Mouse (Mus musculus): ENCODE measurements around the gene Gjc2. TPM values are rescaled to one million over a fixed set of nuclear protein-coding genes. Genes with fewer than 3 reads are reported as not detected.

Gene Gjc2
- total and polyA plus RNA-seq, 3 experiments = not detected

DNA sequence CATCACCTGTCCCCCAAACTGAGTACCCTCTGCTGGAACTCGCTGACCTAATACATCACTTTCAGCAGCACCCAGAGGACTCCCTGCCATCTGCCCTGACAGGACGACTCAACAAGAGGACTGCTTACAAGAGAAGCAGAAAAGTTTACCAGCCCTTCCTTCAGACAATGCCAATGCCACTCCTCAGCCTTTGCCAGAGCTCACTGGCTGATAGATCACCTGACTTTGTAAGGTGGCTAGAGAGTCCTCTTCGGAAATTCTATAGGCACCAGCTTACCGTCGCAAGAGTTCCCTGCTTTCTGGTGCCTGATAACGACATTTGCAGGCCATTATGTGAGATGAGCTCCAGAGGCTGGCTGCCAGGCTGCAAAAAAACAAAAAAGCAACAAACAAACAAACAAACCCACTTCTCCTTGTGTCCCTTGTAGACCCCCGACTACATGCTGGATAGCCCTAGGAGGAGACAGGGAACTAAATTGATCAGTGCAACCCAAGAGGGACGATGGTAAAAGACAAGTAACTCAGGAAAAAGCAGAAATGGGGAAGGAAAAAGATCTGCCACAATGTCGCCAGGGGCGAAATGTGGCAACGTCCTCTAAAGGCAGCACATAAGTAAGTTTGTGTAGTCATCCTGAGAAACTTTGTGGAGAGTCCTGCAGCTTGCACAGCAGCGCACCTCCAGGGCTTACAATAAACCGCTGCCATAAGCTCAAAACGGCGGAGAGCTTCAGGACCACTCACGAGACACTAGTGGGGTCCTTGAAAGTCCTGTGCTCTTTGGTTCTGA is 18.4 kb upstream of the Gjc2 start:
- peak overlapping the region; percentile 80 for H3K4me3 ChIP-seq (ENCODE audit: low read depth, low read length)
- H3K9me3 ChIP-seq (replicated peaks) = no peaks in the 10 kb centered on the region
- ATAC-seq (ENCODE audit: extremely low read depth, insufficient number of reproducible peaks, low FRiP score, poor library complexity, severe bottlenecking) (0 out of 2 replicates have a peak, but pooled peaks have one; percentile 45), DNase-seq (ENCODE audit: low spot score) (peak; percentile 43)
- H3K36me3 ChIP-seq (replicated peaks) = peaks cover 49% of the 10 kb centered on the region
- no peak for TF ChIP-seq TAL1 (conservative IDR thresholded peaks at IDR 0.05; ENCODE audit: low read depth, low read length)
- TF ChIP-seq CTCF (IDR thresholded peaks at IDR 0.05; ENCODE audit: low read depth, low read length) = no peak
- no peak for TF ChIP-seq GATA2 (IDR thresholded peaks at IDR 0.05; ENCODE audit: borderline replicate concordance, low read depth, low read length)
- TF ChIP-seq POLR2AphosphoS5 (IDR thresholded peaks at IDR 0.05; ENCODE audit: insufficient replicate concordance, low read depth, low read length) = no peak
- TF ChIP-seq GATA1 (IDR thresholded peaks at IDR 0.05; ENCODE audit: borderline replicate concordance, low read length) = no peak
- H3K4me1 ChIP-seq (ENCODE audit: insufficient read depth, low read depth, low read length) = peaks cover 18% of the 10 kb centered on the region
- H3K27me3 ChIP-seq (ENCODE audit: insufficient read depth, low read length) = no peaks in the 10 kb centered on the region

GRCm38 (mm10) chr11:59196230-59196629 is 13.2 kb upstream of the Gjc2 start:
- no peak for TF ChIP-seq POLR2AphosphoS5 (IDR thresholded peaks at IDR 0.05; ENCODE audit: insufficient replicate concordance, low read depth, low read length)
- ATAC-seq (ENCODE audit: extremely low read depth, insufficient number of reproducible peaks, low FRiP score, poor library complexity, severe bottlenecking) (no peak), DNase-seq (ENCODE audit: low spot score) (no peak)
- peaks cover 13% of the 10 kb centered on the region for H3K4me1 ChIP-seq (ENCODE audit: insufficient read depth, low read depth, low read length)
- peaks cover 3% of the 10 kb centered on the region for H3K27me3 ChIP-seq (ENCODE audit: insufficient read depth, low read length)
- no peaks in the 10 kb centered on the region for H3K9me3 ChIP-seq (replicated peaks)
- peaks cover 22% of the 10 kb centered on the region for H3K36me3 ChIP-seq (replicated peaks)
- H3K4me3 ChIP-seq (ENCODE audit: low read depth, low read length) = no peak overlapping the region

DNA sequence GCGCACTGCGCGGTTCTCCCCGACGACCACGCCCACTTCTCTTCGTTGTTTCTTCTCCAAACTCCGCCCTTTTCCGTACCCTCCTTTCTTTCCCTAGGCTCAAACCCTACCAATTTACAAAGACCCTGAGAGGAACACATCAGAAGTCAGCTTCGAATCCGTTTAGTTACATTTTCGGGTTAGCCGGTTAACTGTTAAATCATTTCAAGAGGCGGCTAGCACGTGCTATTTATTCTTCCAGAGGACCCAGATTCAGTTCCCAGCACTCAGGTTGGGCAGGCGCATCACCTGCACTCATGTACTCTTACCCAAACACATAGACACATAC is 9.0 kb upstream of the Gjc2 start, which contains the start of gene Guk1:
Gene Guk1 (minus strand): TSS at position 154 of the 328 bp plus-strand sequence.
- DNase-seq (ENCODE audit: low spot score) (no peak), ATAC-seq (ENCODE audit: extremely low read depth, insufficient number of reproducible peaks, low FRiP score, poor library complexity, severe bottlenecking) (no peak)
- Histone ChIP-seq H3K4me1 (ENCODE audit: insufficient read depth, low read depth, low read length) (peaks cover 36% of the 10 kb centered on the region), H3K36me3 (replicated peaks) (peaks cover 33% of the 10 kb centered on the region), H3K9me3 (replicated peaks) (no peaks in the 10 kb centered on the region), H3K27me3 (ENCODE audit: insufficient read depth, low read length) (peaks cover 3% of the 10 kb centered on the region), H3K4me3 (ENCODE audit: low read depth, low read length) (peak within 1 kb of the TSS; percentile 80)
- TF ChIP-seq CTCF (IDR thresholded peaks at IDR 0.05; ENCODE audit: low read depth, low read length) (no peak), GATA2 (IDR thresholded peaks at IDR 0.05; ENCODE audit: borderline replicate concordance, low read depth, low read length) (no peak), TAL1 (conservative IDR thresholded peaks at IDR 0.05; ENCODE audit: low read depth, low read length) (no peak), GATA1 (IDR thresholded peaks at IDR 0.05; ENCODE audit: borderline replicate concordance, low read length) (no peak), POLR2AphosphoS5 (IDR thresholded peaks at IDR 0.05; ENCODE audit: insufficient replicate concordance, low read depth, low read length) (no peak)

GRCm38 (mm10) chr11:59191231-59192058 is 8.4 kb upstream of the Gjc2 start:
- Histone ChIP-seq H3K4me3 (ENCODE audit: low read depth, low read length) (peak overlapping the region; percentile 80), H3K36me3 (replicated peaks) (peaks cover 39% of the 10 kb centered on the region), H3K27me3 (ENCODE audit: insufficient read depth, low read length) (peaks cover 3% of the 10 kb centered on the region), H3K4me1 (ENCODE audit: insufficient read depth, low read depth, low read length) (peaks cover 38% of the 10 kb centered on the region), H3K9me3 (replicated peaks) (no peaks in the 10 kb centered on the region)
- ATAC-seq (ENCODE audit: extremely low read depth, insufficient number of reproducible peaks, low FRiP score, poor library complexity, severe bottlenecking) (peak; percentile 78), DNase-seq (ENCODE audit: low spot score) (peak; percentile 86)
- no peak for TF ChIP-seq CTCF (IDR thresholded peaks at IDR 0.05; ENCODE audit: low read depth, low read length)
- no peak for TF ChIP-seq GATA2 (IDR thresholded peaks at IDR 0.05; ENCODE audit: borderline replicate concordance, low read depth, low read length)
- no peak for TF ChIP-seq POLR2AphosphoS5 (IDR thresholded peaks at IDR 0.05; ENCODE audit: insufficient replicate concordance, low read depth, low read length)

GRCm38 (mm10) chr11:59187706-59188105 is 4.7 kb upstream of the Gjc2 start:
- TF ChIP-seq GATA2 (IDR thresholded peaks at IDR 0.05; ENCODE audit: borderline replicate concordance, low read depth, low read length) (no peak), CTCF (IDR thresholded peaks at IDR 0.05; ENCODE audit: low read depth, low read length) (no peak), GATA1 (IDR thresholded peaks at IDR 0.05; ENCODE audit: borderline replicate concordance, low read length) (no peak), POLR2AphosphoS5 (IDR thresholded peaks at IDR 0.05; ENCODE audit: insufficient replicate concordance, low read depth, low read length) (no peak), TAL1 (conservative IDR thresholded peaks at IDR 0.05; ENCODE audit: low read depth, low read length) (no peak)
- DNase-seq (ENCODE audit: low spot score) (no peak), ATAC-seq (ENCODE audit: extremely low read depth, insufficient number of reproducible peaks, low FRiP score, poor library complexity, severe bottlenecking) (no peak)
- no peaks in the 10 kb centered on the region for H3K9me3 ChIP-seq (replicated peaks)
- H3K36me3 ChIP-seq (replicated peaks) = peaks cover 76% of the 10 kb centered on the region
- H3K4me3 ChIP-seq (ENCODE audit: low read depth, low read length) = no peak overlapping the region
- H3K4me1 ChIP-seq (ENCODE audit: insufficient read depth, low read depth, low read length) = peaks cover 50% of the 10 kb centered on the region
- no peaks in the 10 kb centered on the region for H3K27me3 ChIP-seq (ENCODE audit: insufficient read depth, low read length)

- Histone ChIP-seq H3K36me3 (replicated peaks) (peaks cover 88% of the 10 kb centered on the region), H3K27me3 (ENCODE audit: insufficient read depth, low read length) (no peaks in the 10 kb centered on the region), H3K4me3 (ENCODE audit: low read depth, low read length) (no peak overlapping the region), H3K4me1 (ENCODE audit: insufficient read depth, low read depth, low read length) (peaks cover 46% of the 10 kb centered on the region), H3K9me3 (replicated peaks) (no peaks in the 10 kb centered on the region)
- ATAC-seq (ENCODE audit: extremely low read depth, insufficient number of reproducible peaks, low FRiP score, poor library complexity, severe bottlenecking) (no peak), DNase-seq (ENCODE audit: low spot score) (no peak)
- TF ChIP-seq GATA2 (IDR thresholded peaks at IDR 0.05; ENCODE audit: borderline replicate concordance, low read depth, low read length) (no peak), GATA1 (IDR thresholded peaks at IDR 0.05; ENCODE audit: borderline replicate concordance, low read length) (no peak), CTCF (IDR thresholded peaks at IDR 0.05; ENCODE audit: low read depth, low read length) (no peak), POLR2AphosphoS5 (IDR thresholded peaks at IDR 0.05; ENCODE audit: insufficient replicate concordance, low read depth, low read length) (no peak), TAL1 (conservative IDR thresholded peaks at IDR 0.05; ENCODE audit: low read depth, low read length) (no peak)
Measured at GRCm38 (mm10) chr11:59185490-59185889, 2.5 kb upstream of the Gjc2 start.

Measured in G1E (cell line).